Mouse (Mus musculus) liver, postnatal 0 days (tissue): Measurements from ENCODE around the gene Rhoc.

ENCODE experiments used
- CTCF ChIP-seq: sonication (generic); IDR thresholded peaks from 2 replicates; pipeline ENCODE4 v1.5.1; 2016; ENCODE audit warnings: antibody characterized with exemption, low read depth
- EP300 ChIP-seq: IDR thresholded peaks from 2 replicates; pipeline ENCODE4 v1.6.1; 2016; ENCODE audit warnings: antibody characterized with exemption, low read depth, mild to moderate bottlenecking

- TF ChIP-seq CTCF, result no peak
- TF ChIP-seq EP300, result no peak
Observed at GRCm38 (mm10) chr3:104814746-104815145, 26.6 kb downstream of the Rhoc start.
